Mouse (Mus musculus) left cerebral cortex, adult 11 months (tissue): ENCODE measurements around the gene Gm42906.

ENCODE experiments used
- DNase-seq: peaks from one replicate; pipeline ENCODE4 v3.0.0; 2022; ENCODE audit warnings: low spot score

Gm42906 gene

GRCm38 (mm10) chr5:151298371-151298770, 129.6 kb downstream of the Gm42906 start:
- DNase-seq: no peak

- no peak for DNase-seq
These were observed 131.7 kb downstream of the Gm42906 start for GRCm38 (mm10) chr5:151296244-151296643.

DNA sequence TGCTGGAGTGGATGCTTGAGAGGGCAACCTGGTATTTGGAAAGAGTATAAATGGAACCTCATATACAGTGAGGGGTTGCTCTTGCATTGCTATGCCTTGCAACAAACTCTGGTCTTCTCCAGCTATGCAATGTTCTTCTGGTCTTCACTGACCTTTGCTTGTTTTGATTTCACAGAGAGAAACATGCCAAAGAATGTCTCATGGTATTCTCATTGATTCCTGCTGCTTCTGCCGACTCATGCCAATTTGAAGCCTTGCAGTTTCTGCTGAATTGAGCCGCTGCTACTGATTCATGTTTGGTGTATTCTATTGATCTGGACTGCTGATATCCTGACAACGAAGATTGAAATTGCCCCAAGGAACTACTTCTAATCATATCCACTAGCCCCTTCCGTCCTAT, 134.4 kb downstream of the Gm42906 start:
- no peak for DNase-seq

- DNase-seq: no peak
These were observed 135.7 kb downstream of the Gm42906 start for GRCm38 (mm10) chr5:151292310-151292709.

DNA sequence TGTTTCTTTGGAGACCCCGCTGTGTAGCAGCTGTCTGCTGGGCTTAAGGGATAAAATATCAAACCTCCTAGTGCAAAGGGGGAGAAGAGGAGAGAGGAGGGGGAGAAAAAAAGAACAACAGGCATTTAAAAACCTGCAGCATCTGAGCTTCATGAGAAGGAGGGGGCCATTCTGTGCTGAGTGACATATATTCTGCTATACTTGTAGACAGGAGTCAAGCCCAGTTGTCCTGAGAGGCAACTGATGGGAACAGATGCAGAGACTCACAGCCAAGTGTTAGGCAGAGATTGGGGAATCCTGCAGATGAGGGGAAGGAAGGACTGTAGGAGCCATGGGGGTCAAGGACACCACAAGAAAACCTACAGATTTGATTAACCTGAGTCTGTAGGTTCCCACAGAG, 141.6 kb downstream of the Gm42906 start:
- no peak for DNase-seq

GRCm38 (mm10) chr5:151279531-151279930, 148.4 kb downstream of the Gm42906 start:
- DNase-seq: no peak

DNA sequence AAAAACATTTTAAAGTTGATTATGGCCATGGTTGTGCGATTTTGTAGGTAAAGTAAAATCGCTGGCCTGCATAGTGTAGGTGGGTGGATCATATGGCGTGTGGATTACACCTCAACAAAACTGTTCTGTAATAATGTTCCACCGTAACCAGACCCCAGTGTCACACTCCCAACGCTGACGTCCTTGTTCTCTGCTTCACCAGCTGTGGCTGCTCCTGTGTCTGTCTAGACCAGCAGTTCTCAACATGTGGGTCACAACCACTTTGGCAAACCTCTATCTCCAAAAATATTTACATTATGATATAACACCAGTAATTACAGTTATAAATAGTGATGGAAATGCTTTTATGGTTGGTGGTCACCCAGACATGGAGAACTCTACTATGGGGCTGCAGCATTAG, 150.0 kb downstream of the Gm42906 start:
- no peak for DNase-seq

- DNase-seq: no peak
These were observed 152.0 kb downstream of the Gm42906 start for GRCm38 (mm10) chr5:151275986-151276385.

- no peak for DNase-seq
These were observed 153.7 kb downstream of the Gm42906 start for GRCm38 (mm10) chr5:151274265-151274664.

GRCm38 (mm10) chr5:151270815-151271214, 157.1 kb downstream of the Gm42906 start:
- DNase-seq: no peak

DNA sequence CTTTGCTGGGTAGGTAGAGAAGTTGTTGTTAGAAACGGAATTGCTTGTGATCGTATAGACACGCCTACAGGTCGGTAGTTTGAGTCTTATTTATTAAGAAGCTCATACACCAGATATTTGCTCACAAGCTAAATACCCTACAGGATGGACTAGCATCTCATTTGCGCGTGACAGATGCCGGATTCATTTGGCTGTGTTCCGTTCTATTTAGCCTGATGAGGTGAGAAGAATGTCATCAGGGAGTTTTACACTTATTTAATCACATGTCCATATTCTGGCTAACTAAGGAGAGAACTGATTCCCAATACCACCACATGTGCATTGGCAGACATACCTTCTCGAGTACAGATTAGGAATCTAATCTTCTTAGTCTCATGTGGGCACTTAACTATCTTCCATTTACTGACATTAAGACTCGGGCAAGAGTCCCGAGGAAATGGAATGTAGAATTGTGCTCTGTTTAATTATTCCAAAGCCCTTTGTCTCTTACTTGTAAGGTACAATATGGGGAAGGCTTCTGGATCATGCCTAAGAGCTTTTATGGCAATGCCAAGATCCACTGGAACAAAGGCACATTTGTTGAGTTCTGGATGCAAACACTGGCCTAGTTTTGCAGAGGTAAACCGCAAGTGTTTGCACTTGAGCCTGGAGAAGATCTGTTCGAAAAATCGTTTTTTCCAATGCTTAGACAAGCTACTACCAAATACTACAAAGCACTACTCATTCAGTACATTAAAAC, 160.9 kb downstream of the Gm42906 start:
- DNase-seq: no peak

DNA sequence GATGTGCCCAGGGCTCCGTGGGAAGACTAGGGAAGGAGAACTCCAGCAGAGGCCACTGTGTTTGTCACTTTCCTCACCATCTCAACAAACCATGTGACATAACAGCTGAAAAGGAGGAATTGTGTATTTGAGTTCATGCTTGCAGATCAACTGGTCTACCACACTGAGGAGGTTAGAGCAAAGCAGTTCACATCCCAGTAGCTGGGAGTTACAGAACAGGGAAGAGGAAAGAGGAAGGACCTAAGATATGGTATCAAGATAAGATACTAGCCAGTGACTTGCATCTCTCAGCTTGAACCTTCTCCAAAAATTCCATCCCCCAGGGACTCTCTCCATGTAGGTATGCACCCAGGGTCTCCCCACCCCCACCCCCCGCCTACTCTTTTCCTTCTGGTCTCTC, 166.4 kb downstream of the Gm42906 start:
- no peak for DNase-seq

DNA sequence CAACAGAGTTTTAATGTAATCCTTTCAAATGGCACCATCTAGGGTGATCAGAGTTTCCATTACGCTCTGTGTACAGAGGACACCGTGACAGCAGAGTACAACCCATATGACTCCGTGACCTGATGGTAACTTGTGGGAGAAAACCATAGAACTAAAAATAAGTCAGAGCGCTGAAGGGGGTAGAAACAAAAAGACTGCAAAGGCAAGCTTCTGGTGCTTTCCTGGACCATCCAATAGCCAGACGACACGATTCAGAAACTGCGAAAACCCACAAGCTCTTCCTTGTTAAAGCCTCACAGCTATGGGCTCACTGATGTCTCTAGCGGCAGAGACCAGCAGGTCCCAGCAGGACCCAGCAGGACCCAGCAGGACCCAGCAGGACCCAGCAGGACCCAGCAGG, 175.8 kb downstream of the Gm42906 start:
- no peak for DNase-seq

GRCm38 (mm10) chr5:151251656-151252055, 176.3 kb downstream of the Gm42906 start:
- no peak for DNase-seq

DNA sequence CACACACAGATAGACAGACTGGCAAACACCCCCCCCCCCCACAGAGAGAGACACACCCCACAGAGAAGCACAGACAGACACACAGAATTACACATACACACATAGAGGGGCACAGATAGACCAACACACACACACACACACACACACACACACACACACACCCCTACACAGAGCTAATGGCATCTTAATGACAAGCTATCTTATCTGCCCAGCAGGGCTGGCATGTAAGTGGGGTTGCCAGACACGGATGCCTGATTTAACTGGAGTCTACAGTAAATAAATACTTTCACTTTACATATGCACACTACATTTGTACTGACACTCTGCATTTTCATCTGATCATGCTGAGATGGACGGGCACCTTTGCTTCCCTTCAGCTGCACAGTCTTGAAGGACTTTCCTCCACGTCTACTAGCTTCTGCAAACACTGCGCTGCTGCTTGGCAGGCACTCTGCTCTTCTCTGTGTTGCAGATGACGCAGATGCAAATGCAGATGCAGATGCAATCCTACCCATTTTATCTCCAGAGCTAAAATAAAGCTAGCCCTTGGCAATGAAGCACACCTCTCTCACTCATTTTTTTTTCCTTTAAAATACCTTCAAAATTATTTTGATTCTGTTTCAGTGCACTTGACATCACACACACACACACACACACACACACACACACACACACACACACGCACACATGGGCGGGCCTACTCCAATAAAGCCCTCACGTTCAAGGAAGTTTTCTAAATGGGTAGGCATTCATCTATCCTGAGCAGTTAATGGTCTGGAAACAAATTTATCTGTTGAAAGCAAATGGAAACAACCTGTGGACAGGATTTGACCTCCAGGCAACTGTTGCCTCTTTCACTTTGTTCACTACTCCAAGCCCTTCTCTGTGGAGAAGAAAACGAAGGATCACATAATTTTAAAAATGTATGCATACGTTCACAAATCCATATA, 179.0 kb downstream of the Gm42906 start:
- DNase-seq: no peak

- DNase-seq: no peak
These were observed 179.9 kb downstream of the Gm42906 start for GRCm38 (mm10) chr5:151248084-151248483.

- no peak for DNase-seq
These were observed 180.7 kb downstream of the Gm42906 start for GRCm38 (mm10) chr5:151247115-151247875.

DNA sequence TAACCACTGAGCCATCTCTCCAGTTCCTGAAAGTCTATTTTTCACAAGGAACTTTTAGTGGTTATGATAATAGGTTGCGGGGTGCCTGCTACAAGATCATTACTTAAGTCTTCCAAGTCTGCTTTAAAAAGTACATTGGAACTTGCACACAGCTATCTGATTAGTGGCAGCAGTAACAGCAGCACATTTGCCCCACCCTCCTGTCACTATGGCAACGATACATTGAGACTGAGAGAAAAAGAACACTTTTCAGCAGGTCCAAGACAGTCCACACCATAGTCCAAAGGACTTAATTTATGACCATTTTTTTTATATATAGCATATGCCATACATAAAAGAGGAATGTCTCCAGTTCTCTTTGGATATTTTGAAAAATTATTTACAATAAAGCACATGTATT, 181.7 kb downstream of the Gm42906 start:
- DNase-seq: no peak

- DNase-seq: no peak
These were observed 182.4 kb downstream of the Gm42906 start for GRCm38 (mm10) chr5:151245571-151245970.

DNA sequence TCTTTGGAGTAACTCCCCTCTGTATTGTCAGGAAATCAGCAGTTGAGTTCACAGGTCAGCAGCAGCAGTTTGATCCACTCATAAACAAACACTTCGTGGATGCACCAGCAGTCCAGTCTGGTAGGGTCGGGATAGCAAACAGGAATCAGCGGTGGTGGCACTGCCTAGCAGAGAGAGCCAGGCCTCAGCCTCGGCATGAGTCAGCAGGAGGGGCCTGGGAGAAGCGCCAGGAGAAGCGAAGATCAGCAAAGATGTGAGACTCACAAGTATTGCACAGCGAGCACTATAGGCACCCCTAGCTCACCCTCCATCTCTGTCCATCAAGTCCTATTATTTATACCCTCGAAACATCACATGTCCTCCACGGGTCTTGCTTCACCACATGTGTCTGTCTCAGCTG, 189.2 kb downstream of the Gm42906 start:
- no peak for DNase-seq

- DNase-seq: no peak
These were observed 191.6 kb downstream of the Gm42906 start for GRCm38 (mm10) chr5:151236411-151236810.

GRCm38 (mm10) chr5:151233400-151234031, 194.4 kb downstream of the Gm42906 start, which contains the start of gene Stard13:
Gene Stard13 (minus strand): TSS chr5:151233836.
- no peak for DNase-seq
